10 mouse cellular contexts compared by ENCODE assay signal in genomic region chr19:47013340-47014158, GRCm38 (mm10). TPM values are rescaled to one million over a fixed set of nuclear protein-coding genes. Genes with fewer than 3 reads are reported as not detected.
DNase-seq lines count a peak whose midpoint lies in the region; ATAC-seq lines count a peak whose summit lies in the region.
"Had no signal": no experiment of that assay in that cellular context is flagged by ENCODE, and none has a peak within 500 bp of the region (broad histone marks: within the 10 kb centered on the region; RNA-seq: fewer than 3 reads in every experiment).

No protein-coding gene starts in this region.

- no peak for ATAC-seq in liver, embryonic 11.5 days (replicated peaks; ENCODE audit: low FRiP score)
- no peak for ATAC-seq in liver, embryonic 12.5 days
- no peak for ATAC-seq in hindbrain, embryonic 14.5 days (ENCODE audit: low FRiP score)
- no peak for ATAC-seq in neural tube, embryonic 14.5 days (ENCODE audit: low read depth)

- no peaks in the 10 kb centered on the region for H3K36me3 ChIP-seq in liver, embryonic 11.5 days (ENCODE audit: control insufficient read depth, insufficient read depth, low read length)
- no peaks in the 10 kb centered on the region for H3K36me3 ChIP-seq in liver, embryonic 12.5 days
- no peaks in the 10 kb centered on the region for H3K36me3 ChIP-seq in hindbrain, embryonic 14.5 days (replicated peaks; ENCODE audit: control insufficient read depth, insufficient read depth)
- H3K36me3 ChIP-seq in neural tube, embryonic 14.5 days (ENCODE audit: control insufficient read depth, insufficient read depth, low read length) = no peaks in the 10 kb centered on the region
- H3K36me3 ChIP-seq: liver, embryonic 15.5 days had no signal

- H3K9me3 ChIP-seq in liver, embryonic 11.5 days (ENCODE audit: control insufficient read depth, low read length) = no peaks in the 10 kb centered on the region
- H3K9me3 ChIP-seq in liver, embryonic 12.5 days (replicated peaks) = no peaks in the 10 kb centered on the region
- H3K9me3 ChIP-seq in hindbrain, embryonic 14.5 days (ENCODE audit: control insufficient read depth, low read length) = no peaks in the 10 kb centered on the region
- no peaks in the 10 kb centered on the region for H3K9me3 ChIP-seq in neural tube, embryonic 14.5 days (ENCODE audit: control insufficient read depth, low read length)
- H3K9me3 ChIP-seq: liver, embryonic 15.5 days had no signal

- peaks cover 77% of the 10 kb centered on the region for H3K27me3 ChIP-seq in liver, embryonic 11.5 days (replicated peaks; ENCODE audit: control insufficient read depth, insufficient read depth, low read length)
- H3K27me3 ChIP-seq in liver, embryonic 12.5 days (replicated peaks) = peaks cover 86% of the 10 kb centered on the region
- peaks cover 10% of the 10 kb centered on the region for H3K27me3 ChIP-seq in hindbrain, embryonic 14.5 days (ENCODE audit: control insufficient read depth, insufficient read depth, low read length)
- peaks cover 7% of the 10 kb centered on the region; the same call in 1 of the 2 replicates for H3K27me3 ChIP-seq in neural tube, embryonic 14.5 days (ENCODE audit: control insufficient read depth, insufficient read depth, low read length)

- DNase-seq in cerebellum, adult 9-11 months = peak; percentile 46
- no peak for DNase-seq in cerebellum, adult 11-12 months
- no peak for DNase-seq in liver, embryonic 11.5 days (ENCODE audit: low spot score)
- DNase-seq in hindbrain, embryonic 14.5 days (ENCODE audit: low spot score) = peak; percentile 57
- no peak for DNase-seq in gastrocnemius, postnatal 14 days
- no peak for DNase-seq in right cerebral cortex, adult 18-20 months
- DNase-seq: gastrocnemius, postnatal 25 days had no signal

- no peak overlapping the region for H3K9ac ChIP-seq in liver, embryonic 11.5 days (ENCODE audit: low read depth, low read length)
- no peak overlapping the region for H3K9ac ChIP-seq in liver, embryonic 12.5 days
- peak overlapping the region; percentile 92 for H3K9ac ChIP-seq in hindbrain, embryonic 14.5 days
- H3K9ac ChIP-seq in neural tube, embryonic 14.5 days (replicated peaks; ENCODE audit: low read depth, low read length) = peak overlapping the region; percentile 96
- H3K9ac ChIP-seq: liver, embryonic 15.5 days had no signal

- H3K27ac ChIP-seq in liver, embryonic 11.5 days (ENCODE audit: low read depth, low read length) = no peak overlapping the region
- no peak overlapping the region for H3K27ac ChIP-seq in liver, embryonic 12.5 days
- H3K27ac ChIP-seq in hindbrain, embryonic 14.5 days = peak overlapping the region; percentile 97
- H3K27ac ChIP-seq in neural tube, embryonic 14.5 days (ENCODE audit: low read depth, low read length) = peak overlapping the region; percentile 97
- H3K27ac ChIP-seq: liver, embryonic 15.5 days had no signal

- H3K4me1 ChIP-seq in liver, embryonic 11.5 days (replicated peaks; ENCODE audit: control insufficient read depth, insufficient read depth, low read length) = no peaks in the 10 kb centered on the region
- H3K4me1 ChIP-seq in liver, embryonic 12.5 days = peaks cover 18% of the 10 kb centered on the region
- no peaks in the 10 kb centered on the region for H3K4me1 ChIP-seq in hindbrain, embryonic 14.5 days (replicated peaks; ENCODE audit: control insufficient read depth, insufficient read depth, low read length)
- no peaks in the 10 kb centered on the region for H3K4me1 ChIP-seq in neural tube, embryonic 14.5 days (ENCODE audit: control insufficient read depth, insufficient read depth, low read length)

- H3K4me3 ChIP-seq in liver, embryonic 11.5 days (ENCODE audit: low read depth, low read length) = peak overlapping the region; percentile 38
- no peak overlapping the region for H3K4me3 ChIP-seq in liver, embryonic 12.5 days
- peak overlapping the region; percentile 89 for H3K4me3 ChIP-seq in hindbrain, embryonic 14.5 days (replicated peaks; ENCODE audit: low read length)
- H3K4me3 ChIP-seq in neural tube, embryonic 14.5 days (ENCODE audit: low read depth, low read length) = peak overlapping the region; percentile 68

- 16% methylated on average over 20 of the region's 20 CpGs for WGBS in liver, embryonic 11.5 days
- 19% methylated on average over 20 of the region's 20 CpGs for WGBS in liver, embryonic 12.5 days (ENCODE audit: insufficient replicate concordance)
- WGBS in hindbrain, embryonic 14.5 days = 9% methylated on average over 20 of the region's 20 CpGs
- WGBS in neural tube, embryonic 14.5 days = 8% methylated on average over 20 of the region's 20 CpGs

- intact Hi-C loops in gastrocnemius, postnatal 14 days (cut with DNase I; ENCODE audit: low total_unique reads) = no loop called here

- H3K4me2 ChIP-seq in liver, embryonic 11.5 days = no peak overlapping the region
- H3K4me2 ChIP-seq in liver, embryonic 12.5 days = no peak overlapping the region
- peak overlapping the region; percentile 83 for H3K4me2 ChIP-seq in hindbrain, embryonic 14.5 days (replicated peaks)
- peak overlapping the region; percentile 71 for H3K4me2 ChIP-seq in neural tube, embryonic 14.5 days (ENCODE audit: low read depth, low read length)

RNA-seq across cellular contexts. Expression of gene Ina, which starts 0.9 kb away (rescaled TPM):
- 0.26 and 0.53 TPM in 2 replicates for polyA plus RNA-seq in liver, embryonic 11.5 days (2014; fragmentation: Nextera tagmentation; extraction: Ambion mirVana)
- polyA plus RNA-seq in liver, embryonic 12.5 days (2016; fragmentation: Nextera tagmentation; extraction: Ambion mirVana) = 0.11 and 0.12 TPM in 2 replicates
- 608 and 616 TPM in 2 replicates for polyA plus RNA-seq in hindbrain, embryonic 14.5 days (2014; fragmentation: Nextera tagmentation; extraction: Ambion mirVana)
- polyA plus RNA-seq in neural tube, embryonic 14.5 days (2014; fragmentation: Nextera tagmentation; extraction: Ambion mirVana) = 535 and 653 TPM in 2 replicates
- total RNA-seq in gastrocnemius, postnatal 14 days (2021) = not detected
- total RNA-seq: gastrocnemius, postnatal 25 days had no signal

RNA-seq across cellular contexts. Expression of gene Nt5c2, which starts 1.4 kb away (rescaled TPM):
- 107 and 110 TPM in 2 replicates for polyA plus RNA-seq in liver, embryonic 11.5 days (2014; fragmentation: Nextera tagmentation; extraction: Ambion mirVana)
- polyA plus RNA-seq in liver, embryonic 12.5 days (2016; fragmentation: Nextera tagmentation; extraction: Ambion mirVana) = 67.1 and 78.5 TPM in 2 replicates
- 84.9 and 93.8 TPM in 2 replicates for polyA plus RNA-seq in hindbrain, embryonic 14.5 days (2014; fragmentation: Nextera tagmentation; extraction: Ambion mirVana)
- polyA plus RNA-seq in neural tube, embryonic 14.5 days (2014; fragmentation: Nextera tagmentation; extraction: Ambion mirVana) = 72.0 and 80.3 TPM in 2 replicates
- 10 to 100 TPM; 17.5 to 23.0 TPM for total RNA-seq in gastrocnemius, postnatal 14 days (2021)

RNA-seq across cellular contexts. Expression of gene Pcgf6, which starts 37.2 kb away (rescaled TPM):
- 28.6 and 32.9 TPM in 2 replicates for polyA plus RNA-seq in liver, embryonic 11.5 days (2014; fragmentation: Nextera tagmentation; extraction: Ambion mirVana)
- polyA plus RNA-seq in liver, embryonic 12.5 days (2016; fragmentation: Nextera tagmentation; extraction: Ambion mirVana) = 19.0 and 20.0 TPM in 2 replicates
- polyA plus RNA-seq in hindbrain, embryonic 14.5 days (2014; fragmentation: Nextera tagmentation; extraction: Ambion mirVana) = 34.3 and 36.7 TPM in 2 replicates
- polyA plus RNA-seq in neural tube, embryonic 14.5 days (2014; fragmentation: Nextera tagmentation; extraction: Ambion mirVana) = 45.0 and 46.9 TPM in 2 replicates
- total RNA-seq in gastrocnemius, postnatal 14 days (2021) = 1 to 10 TPM; 2.4 to 3.1 TPM

RNA-seq across cellular contexts. Expression of gene Taf5, which starts 54.0 kb away (rescaled TPM):
- polyA plus RNA-seq in liver, embryonic 11.5 days (2014; fragmentation: Nextera tagmentation; extraction: Ambion mirVana) = 9.0 TPM in 2 replicates
- polyA plus RNA-seq in liver, embryonic 12.5 days (2016; fragmentation: Nextera tagmentation; extraction: Ambion mirVana) = 9.5 and 10.1 TPM in 2 replicates
- polyA plus RNA-seq in hindbrain, embryonic 14.5 days (2014; fragmentation: Nextera tagmentation; extraction: Ambion mirVana) = 8.2 and 9.5 TPM in 2 replicates
- polyA plus RNA-seq in neural tube, embryonic 14.5 days (2014; fragmentation: Nextera tagmentation; extraction: Ambion mirVana) = 7.7 and 9.8 TPM in 2 replicates
- 1 to 10 TPM; 2.5 to 2.7 TPM for total RNA-seq in gastrocnemius, postnatal 14 days (2021)

Comparison
In these comparisons a context has a peak if more than half of its experiments do, and no peak if none do; other contexts are left out.
1. DNase-seq: peak in cerebellum, adult 9-11 months (single experiment) and hindbrain, embryonic 14.5 days (single experiment); none in cerebellum, adult 11-12 months (single experiment), liver, embryonic 11.5 days (single experiment), gastrocnemius, postnatal 14 days (single experiment) and right cerebral cortex, adult 18-20 months (single experiment).
2. H3K27ac ChIP-seq: peak in hindbrain, embryonic 14.5 days (single experiment) and neural tube, embryonic 14.5 days (single experiment); none in liver, embryonic 11.5 days (single experiment) and liver, embryonic 12.5 days (single experiment).
3. H3K4me2 ChIP-seq: peak in hindbrain, embryonic 14.5 days (single experiment) and neural tube, embryonic 14.5 days (single experiment); none in liver, embryonic 11.5 days (single experiment) and liver, embryonic 12.5 days (single experiment).
4. H3K9ac ChIP-seq: peak in hindbrain, embryonic 14.5 days (single experiment) and neural tube, embryonic 14.5 days (single experiment); none in liver, embryonic 11.5 days (single experiment) and liver, embryonic 12.5 days (single experiment).
5. RNA of gene Ina, which starts 0.9 kb away (polyA plus RNA-seq): 608 to 616 TPM in hindbrain, embryonic 14.5 days and 535 to 653 TPM in neural tube, embryonic 14.5 days; 0.26 to 0.53 TPM in liver, embryonic 11.5 days and 0.11 to 0.12 TPM in liver, embryonic 12.5 days; every median in the first group is over 100 times any median in the second.